Mouse (Mus musculus) CD4-positive, CD25-positive, alpha-beta regulatory T cell, adult 4 months (primary cell): ENCODE data around the gene Actr10. TPM values are rescaled to one million over a fixed set of nuclear protein-coding genes. Genes with fewer than 3 reads are reported as not detected.

Source experiments
- polyA plus RNA-seq, 2 experiments: library from polyadenylated mRNA; unstranded; fragments of 100-300 nt; shearing (Covaris generic); gene quantifications; one replicate each; pipeline ENCODE4 v1.2.1; 2017

Gene Actr10
- polyA plus RNA-seq, 2 experiments from 2014 or later: 223 to 263 TPM

Other genes with a start within 250 kb of the Actr10 start
- 10 to 100 TPM; 20.8 to 28.4 TPM for gene Frmd6, start 112.3 kb upstream of the Actr10 start, polyA plus RNA-seq
- gene Psma3, start 36.8 kb downstream of the Actr10 start, polyA plus RNA-seq: 100 to 1,000 TPM; 319 to 401 TPM
- 100 to 1,000 TPM; 104 to 130 TPM for gene Arid4a, start 78.1 kb downstream of the Actr10 start, polyA plus RNA-seq
- not detected for gene Tomm20l, start 173.6 kb downstream of the Actr10 start, polyA plus RNA-seq
- 10 to 100 TPM; 37.7 to 41.5 TPM for gene Timm9, start 198.8 kb downstream of the Actr10 start, polyA plus RNA-seq
- 10 to 100 TPM in 1 of 2 experiments, 1 to 10 TPM in 1; 7.8 to 13.4 TPM for gene 2700049A03Rik, start 199.0 kb downstream of the Actr10 start, polyA plus RNA-seq